Mouse (Mus musculus): ENCODE data around the gene Cacul1. TPM values are rescaled to one million over a fixed set of nuclear protein-coding genes. Genes with fewer than 3 reads are reported as not detected.

Gene Cacul1
- total RNA-seq, 4 experiments from 2014 or later: 48.5 to 52.5 (median 49.6) TPM

DNA sequence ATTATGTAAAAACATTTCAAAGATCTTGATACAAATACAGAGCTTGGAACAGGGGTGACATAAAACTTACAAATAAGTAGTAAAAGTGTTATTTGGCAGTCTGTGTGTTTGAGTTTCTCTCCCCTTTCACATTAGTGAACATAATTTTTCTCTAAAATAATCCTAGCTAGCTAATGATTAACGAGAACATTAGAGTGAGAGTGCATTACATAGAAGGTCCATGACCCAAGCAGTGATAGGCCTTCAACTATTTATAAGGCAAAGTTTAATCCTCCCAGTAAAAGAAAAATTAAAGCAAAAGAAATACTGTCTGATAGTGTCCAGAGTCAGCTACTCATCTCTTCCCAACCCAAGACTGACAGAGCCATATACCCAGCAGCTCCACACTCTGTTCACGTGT, 48.9 kb downstream of the Cacul1 start:
- DNase-seq (ENCODE audit: low spot score in 2 of 2): no peak

- DNase-seq (ENCODE audit: low spot score in 2 of 2): no peak
These were observed 50.7 kb downstream of the Cacul1 start for GRCm38 (mm10) chr19:60530171-60530570.

GRCm38 (mm10) chr19:60529302-60529701, 51.5 kb downstream of the Cacul1 start:
- DNase-seq (ENCODE audit: low spot score in 2 of 2): no peak

DNA sequence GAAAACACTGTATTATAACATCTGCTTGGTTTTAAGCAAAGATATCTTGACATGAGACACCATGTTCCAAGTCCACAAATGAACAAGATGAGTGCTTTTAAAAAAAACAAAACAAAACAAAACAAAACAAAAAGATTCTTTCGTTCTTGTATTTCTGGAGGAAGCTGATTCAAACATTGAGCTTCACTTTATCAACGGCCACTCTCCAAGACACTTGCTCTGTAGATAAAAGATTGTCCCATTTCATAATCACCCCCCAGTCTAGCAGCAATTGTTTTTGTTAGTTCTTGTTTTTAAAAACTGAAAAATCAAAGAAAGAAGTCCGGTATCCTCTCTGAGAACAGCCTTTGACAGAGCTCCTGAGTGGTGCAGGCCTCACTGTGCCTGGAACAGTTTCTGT, 52.2 kb downstream of the Cacul1 start:
- no peak for DNase-seq (ENCODE audit: low spot score in 2 of 2)

GRCm38 (mm10) chr19:60526876-60527275, 53.9 kb downstream of the Cacul1 start:
- no peak for DNase-seq (ENCODE audit: low spot score in 2 of 2)

GRCm38 (mm10) chr19:60525086-60525485, 55.7 kb downstream of the Cacul1 start:
- no peak for DNase-seq (ENCODE audit: low spot score in 2 of 2)

DNA sequence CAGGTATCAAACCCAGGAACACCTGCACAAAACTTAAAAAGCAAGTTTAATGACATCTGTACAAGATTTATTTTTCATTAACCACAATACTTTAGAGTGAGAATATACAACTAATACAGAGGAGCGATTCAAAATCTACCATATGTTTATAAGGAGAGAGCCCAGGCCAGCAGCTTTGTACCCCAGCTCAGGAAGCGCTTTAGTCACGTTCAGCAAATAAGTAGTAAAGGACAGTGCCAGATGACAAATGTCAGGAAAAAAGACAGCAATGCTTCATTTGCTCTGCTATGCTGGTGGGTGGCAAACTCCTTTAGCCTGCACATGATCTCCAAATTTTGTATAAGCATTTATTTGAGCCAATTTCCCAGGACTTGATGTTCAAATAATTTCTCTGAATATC, 56.1 kb downstream of the Cacul1 start:
- no peak for DNase-seq (ENCODE audit: low spot score in 2 of 2)

- no peak for DNase-seq (ENCODE audit: low spot score in 2 of 2)
These were observed 60.7 kb downstream of the Cacul1 start for GRCm38 (mm10) chr19:60520131-60520530.

DNA sequence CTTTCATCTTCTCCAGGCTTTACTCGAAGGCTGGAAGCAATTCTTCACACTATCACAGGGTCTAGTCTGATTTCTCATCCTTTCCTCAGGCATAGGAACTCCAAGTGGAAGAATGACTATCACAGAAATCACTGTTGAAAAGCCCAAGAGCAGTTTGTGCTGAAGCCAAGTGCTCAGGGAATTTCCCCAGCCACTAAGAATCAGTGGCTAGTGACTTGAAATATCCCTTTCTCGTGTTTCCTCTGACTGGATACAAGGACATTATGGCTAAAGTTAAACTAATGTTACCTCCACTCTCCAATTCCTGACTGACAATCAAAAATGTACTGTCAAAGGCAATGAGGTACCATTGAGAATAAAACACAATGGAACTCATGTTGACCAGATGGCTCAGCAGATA, 65.8 kb downstream of the Cacul1 start:
- DNase-seq (ENCODE audit: low spot score in 2 of 2): no peak

- no peak for DNase-seq (ENCODE audit: low spot score in 2 of 2)
These were observed 67.4 kb downstream of the Cacul1 start for GRCm38 (mm10) chr19:60513431-60513830.

- DNase-seq (ENCODE audit: low spot score in 2 of 2): no peak
These were observed 80.6 kb downstream of the Cacul1 start for GRCm38 (mm10) chr19:60500209-60500608.

DNA sequence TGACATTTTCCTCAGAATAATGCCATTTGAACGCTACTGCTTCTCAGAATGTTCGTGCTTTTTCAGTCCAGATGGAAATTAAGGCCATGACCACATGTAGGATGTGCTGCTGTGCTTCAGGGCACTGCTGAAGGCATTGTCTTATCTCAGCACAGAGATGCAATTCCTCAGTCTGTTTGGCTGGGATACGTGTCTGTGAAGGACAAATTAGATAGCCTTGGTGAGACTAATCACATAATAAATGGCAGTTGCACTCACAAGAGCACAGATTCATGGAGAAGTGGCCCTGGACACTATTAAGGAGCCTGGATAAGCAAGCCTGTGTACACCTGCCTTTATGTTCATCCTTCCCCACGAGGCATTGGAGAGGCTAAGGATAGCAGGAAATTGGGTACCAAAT, 83.7 kb downstream of the Cacul1 start:
- DNase-seq (ENCODE audit: low spot score in 2 of 2): no peak

GRCm38 (mm10) chr19:60495772-60496171, 85.1 kb downstream of the Cacul1 start:
- DNase-seq (ENCODE audit: low spot score in 2 of 2): no peak

DNA sequence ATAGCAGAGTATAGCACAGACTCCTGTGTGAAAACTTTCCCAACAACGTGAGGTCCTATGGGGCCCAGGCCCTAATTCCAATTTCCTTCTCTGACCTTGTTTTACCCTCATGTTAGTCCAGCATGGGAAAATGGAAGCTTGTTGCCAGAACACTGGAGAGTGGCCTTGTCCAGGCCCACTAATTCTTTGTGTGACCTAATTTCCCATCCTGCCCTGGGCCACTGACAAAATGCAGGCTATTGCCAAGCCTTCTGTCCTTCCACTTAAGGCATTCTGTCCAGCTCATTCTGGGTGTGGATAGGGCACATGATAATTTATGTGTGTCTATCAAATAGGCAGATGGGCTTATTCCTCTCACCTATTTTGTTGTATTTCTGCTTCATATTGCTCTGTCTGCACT, 91.3 kb downstream of the Cacul1 start:
- DNase-seq (ENCODE audit: low spot score in 2 of 2): no peak

DNA sequence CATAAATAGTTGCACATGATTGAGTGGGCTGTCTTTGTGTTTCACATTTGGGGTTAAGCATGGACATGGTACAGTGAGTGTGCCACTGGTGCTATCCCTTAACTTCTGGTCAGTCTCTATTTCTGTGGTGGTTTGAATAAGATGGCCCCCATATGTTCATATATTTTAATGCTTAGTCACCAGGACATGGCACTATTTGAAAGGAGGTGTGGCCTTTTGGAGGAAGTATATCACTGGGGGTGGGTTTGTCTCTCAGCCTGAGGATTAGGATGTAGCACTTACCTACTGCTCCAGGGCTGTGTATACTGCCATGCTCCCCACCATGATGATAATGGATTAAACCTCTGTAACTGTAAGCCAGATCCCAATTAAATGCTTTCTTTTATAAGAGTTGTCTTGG, 95.6 kb downstream of the Cacul1 start:
- no peak for DNase-seq (ENCODE audit: low spot score in 2 of 2)

DNA sequence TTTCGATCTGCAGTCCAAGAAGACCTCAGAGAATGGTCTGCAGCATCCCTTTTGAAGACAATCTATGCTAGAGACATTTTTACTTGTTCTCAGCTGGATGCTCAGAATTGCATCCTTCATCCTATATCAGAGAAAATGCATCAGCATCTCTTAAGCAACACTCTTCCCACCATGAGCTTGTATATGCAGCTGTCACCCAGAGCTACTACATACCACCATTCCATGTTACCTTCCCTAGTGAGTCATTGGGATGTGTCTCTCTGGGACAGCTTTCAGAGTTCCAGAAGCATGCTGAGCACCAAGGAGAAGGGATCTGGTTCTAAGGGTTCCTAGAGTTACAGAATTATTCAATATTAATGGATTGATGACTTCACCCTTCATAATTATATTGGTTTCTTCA, 102.0 kb downstream of the Cacul1 start:
- no peak for DNase-seq (ENCODE audit: low spot score in 2 of 2)

DNA sequence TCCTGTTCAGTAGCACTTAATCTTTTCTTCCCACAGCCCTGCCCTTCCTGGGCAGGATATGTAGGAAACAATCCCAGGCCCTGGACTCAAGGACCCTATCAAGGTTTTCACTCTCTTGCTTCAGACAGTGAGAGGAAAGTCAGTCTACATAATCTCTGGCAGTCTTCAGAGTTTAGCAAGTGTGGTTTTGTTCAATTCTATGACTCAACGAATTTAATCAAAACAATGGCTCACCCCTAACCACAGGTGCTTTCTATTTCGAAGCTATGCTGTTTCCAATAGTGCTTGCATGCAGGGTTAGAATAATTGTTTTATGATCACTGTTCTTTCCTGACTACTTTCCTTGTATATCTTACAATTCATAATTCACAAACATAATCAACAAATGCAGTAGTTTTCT, 103.0 kb downstream of the Cacul1 start:
- no peak for DNase-seq (ENCODE audit: low spot score in 2 of 2)

Small RNA genes lying within 50 kb of the gene (microRNA-seq; reads per million reads assigned to microRNA genes)
- gene Gm25238: 0 reads per million in 2 experiments

Other genes with a start within 250 kb of the Cacul1 start
- under 1 TPM in 2 of 4 experiments, not detected in 2; 0.20 to 0.21 TPM for gene Prlhr, start 112.7 kb downstream of the Cacul1 start, total RNA-seq (2022)
- 10 to 100 TPM; 13.8 to 17.5 (median 15.8) TPM for gene Nanos1, start 175.0 kb upstream of the Cacul1 start, total RNA-seq (2022)
- 100 to 1,000 TPM in 3 of 4 experiments, 10 to 100 TPM in 1; 92.4 to 109 (median 104) TPM for gene Eif3a, start 209.6 kb upstream of the Cacul1 start, total RNA-seq (2022)
- 10 to 100 TPM; 43.2 to 54.7 (median 48.6) TPM for gene Fam45a, start 230.6 kb upstream of the Cacul1 start, total RNA-seq (2022)